Mouse (Mus musculus): Measurements from ENCODE around the gene Clip3. TPM values are rescaled to one million over a fixed set of nuclear protein-coding genes. Genes with fewer than 3 reads are reported as not detected.

The Clip3 gene
- polyA plus RNA-seq, 1 experiment from 2014 or later, result 41.9 TPM

DNA sequence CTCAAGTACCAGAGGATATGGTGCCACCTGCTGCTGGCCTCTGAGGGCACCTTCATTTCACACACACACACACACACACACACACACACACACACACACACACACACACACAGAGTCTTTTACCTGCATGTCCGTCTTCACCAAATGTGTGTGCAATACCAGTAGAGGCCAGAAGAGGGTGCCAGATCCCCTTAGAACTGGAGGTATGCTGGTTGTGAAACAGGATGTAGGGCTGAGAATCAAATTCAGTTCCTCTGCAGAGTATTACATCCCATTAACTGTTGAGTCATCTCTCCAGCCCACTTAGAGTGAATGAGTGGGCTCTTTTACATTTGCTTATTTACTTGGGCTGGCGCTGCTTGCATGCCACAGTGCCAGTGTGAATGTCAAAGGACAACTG lies 33.8 kb downstream of the Clip3 start:
- Histone ChIP-seq H3K9ac (no peak overlapping the region), H3K4me2 (no peak overlapping the region), H3K27me3 (ENCODE audit: insufficient read depth, low read length) (no peaks in the 10 kb centered on the region), H3K4me1 (ENCODE audit: insufficient read depth) (peaks cover 20% of the 10 kb centered on the region; the same call in 1 of the 2 replicates), H3K4me3 (ENCODE audit: low read depth, low read length) (no peak overlapping the region), H3K27ac (ENCODE audit: low read depth) (no peak overlapping the region), H3K36me3 (ENCODE audit: insufficient read depth) (no peaks in the 10 kb centered on the region), H3K9me3 (ENCODE audit: low read depth, low read length) (0 out of 2 replicates have a peak, but pooled peaks cover 3% of the 10 kb centered on the region)
- peak; percentile 74 for TF ChIP-seq CTCF (IDR thresholded peaks at IDR 0.05; ENCODE audit: low read depth)
- peak; percentile 59 for DNase-seq
- ATAC-seq (ENCODE audit: insufficient read depth), result no peak
- 50% methylated on average over 2 of the region's 2 CpGs for WGBS

DNA sequence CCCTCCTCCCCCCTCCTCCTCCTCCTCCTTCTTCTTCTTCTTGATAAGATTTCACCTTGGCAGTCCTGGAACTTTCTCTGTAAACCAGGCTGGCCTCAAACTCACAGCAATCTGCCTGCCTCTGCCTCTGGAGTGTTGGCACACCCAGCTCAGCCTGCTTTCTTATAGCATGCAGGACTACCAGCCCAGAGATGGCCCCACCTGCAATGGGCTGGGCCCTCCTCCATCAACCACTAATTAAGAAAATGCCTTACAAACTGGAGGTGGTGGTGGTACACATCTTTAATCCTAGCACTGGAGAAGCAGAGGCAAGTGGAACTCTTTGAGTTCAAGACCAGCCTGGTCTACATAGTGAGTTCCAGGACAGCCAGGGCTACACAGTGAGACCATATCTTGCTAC lies 34.9 kb downstream of the Clip3 start:
- Histone ChIP-seq H3K9me3 (ENCODE audit: low read depth, low read length) (0 out of 2 replicates have a peak, but pooled peaks cover 3% of the 10 kb centered on the region), H3K4me3 (ENCODE audit: low read depth, low read length) (no peak overlapping the region), H3K4me1 (ENCODE audit: insufficient read depth) (peaks cover 20% of the 10 kb centered on the region; the same call in 1 of the 2 replicates), H3K9ac (no peak overlapping the region), H3K27ac (ENCODE audit: low read depth) (no peak overlapping the region), H3K4me2 (no peak overlapping the region), H3K36me3 (ENCODE audit: insufficient read depth) (no peaks in the 10 kb centered on the region), H3K27me3 (ENCODE audit: insufficient read depth, low read length) (no peaks in the 10 kb centered on the region)
- DNase-seq, result no peak
- ATAC-seq (ENCODE audit: insufficient read depth), result no peak
- TF ChIP-seq CTCF (IDR thresholded peaks at IDR 0.05; ENCODE audit: low read depth), result no peak

DNA sequence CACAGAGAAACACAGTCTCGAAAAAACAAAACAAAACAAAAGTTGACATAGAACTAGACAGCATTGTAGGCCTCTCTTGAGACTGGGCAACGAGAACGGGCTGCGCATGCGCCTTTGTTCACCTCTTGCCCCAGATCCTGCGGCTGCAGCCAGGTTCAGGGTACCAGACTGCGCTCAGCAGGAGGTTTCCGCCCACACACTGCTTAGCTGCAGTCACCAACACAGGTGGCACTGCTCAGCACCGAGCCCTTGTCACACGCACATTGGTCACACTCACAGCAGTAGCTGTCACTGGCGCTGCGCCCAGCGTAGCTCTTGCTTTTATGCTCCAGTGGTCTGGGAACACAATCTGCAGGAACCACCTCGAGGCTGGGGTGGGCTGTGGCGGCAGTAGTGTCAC lies 35.6 kb downstream of the Clip3 start:
- no peaks in the 10 kb centered on the region for H3K36me3 ChIP-seq (ENCODE audit: insufficient read depth)
- H3K4me3 ChIP-seq (ENCODE audit: low read depth, low read length), result no peak overlapping the region
- 0 out of 2 replicates have a peak, but pooled peaks cover 3% of the 10 kb centered on the region for H3K9me3 ChIP-seq (ENCODE audit: low read depth, low read length)
- ATAC-seq (ENCODE audit: insufficient read depth), result peak; percentile 81
- DNase-seq, result peak; percentile 94
- 30% methylated on average over 15 of the region's 15 CpGs for WGBS
- H3K4me1 ChIP-seq (ENCODE audit: insufficient read depth), result peaks cover 20% of the 10 kb centered on the region
- H3K27ac ChIP-seq (ENCODE audit: low read depth), result peak overlapping the region; percentile 77
- peak overlapping the region; percentile 4; the same call in 1 of the 2 replicates for H3K4me2 ChIP-seq
- H3K27me3 ChIP-seq (ENCODE audit: insufficient read depth, low read length), result no peaks in the 10 kb centered on the region
- H3K9ac ChIP-seq, result no peak overlapping the region
- TF ChIP-seq CTCF (IDR thresholded peaks at IDR 0.05; ENCODE audit: low read depth), result 0 out of 2 replicates have a peak, but pooled peaks have one; percentile 2

DNA sequence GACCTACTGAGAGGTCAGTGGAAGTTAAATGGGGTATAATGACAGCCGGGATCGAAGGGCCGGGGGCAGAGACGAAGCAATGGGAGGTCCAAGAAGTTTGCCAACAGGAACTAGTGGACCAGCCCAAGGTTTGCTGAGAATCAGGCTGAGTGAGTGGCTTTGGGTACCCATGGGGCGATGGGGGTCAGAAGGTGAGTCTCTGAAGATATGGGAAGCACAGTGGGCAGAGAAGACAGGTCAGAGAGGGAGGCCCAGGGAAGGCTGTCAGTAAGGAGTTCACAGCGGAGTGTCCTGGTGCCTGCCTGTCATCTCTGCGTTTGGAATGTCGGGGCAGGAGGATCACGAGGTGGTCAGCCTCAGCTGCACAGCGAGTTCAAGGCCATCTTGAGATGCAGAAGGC lies 36.9 kb downstream of the Clip3 start:
- 48% methylated on average over 10 of the region's 10 CpGs for WGBS
- DNase-seq (no peak), ATAC-seq (ENCODE audit: insufficient read depth) (no peak)
- Histone ChIP-seq H3K4me1 (ENCODE audit: insufficient read depth) (peaks cover 23% of the 10 kb centered on the region), H3K36me3 (ENCODE audit: insufficient read depth) (no peaks in the 10 kb centered on the region), H3K4me3 (ENCODE audit: low read depth, low read length) (no peak overlapping the region), H3K9me3 (ENCODE audit: low read depth, low read length) (0 out of 2 replicates have a peak, but pooled peaks cover 3% of the 10 kb centered on the region), H3K9ac (no peak overlapping the region), H3K4me2 (no peak overlapping the region), H3K27ac (ENCODE audit: low read depth) (0 out of 2 replicates have a peak overlapping the region, but pooled peaks have one; percentile 18), H3K27me3 (ENCODE audit: insufficient read depth, low read length) (no peaks in the 10 kb centered on the region)
- TF ChIP-seq CTCF (IDR thresholded peaks at IDR 0.05; ENCODE audit: low read depth), result no peak

DNA sequence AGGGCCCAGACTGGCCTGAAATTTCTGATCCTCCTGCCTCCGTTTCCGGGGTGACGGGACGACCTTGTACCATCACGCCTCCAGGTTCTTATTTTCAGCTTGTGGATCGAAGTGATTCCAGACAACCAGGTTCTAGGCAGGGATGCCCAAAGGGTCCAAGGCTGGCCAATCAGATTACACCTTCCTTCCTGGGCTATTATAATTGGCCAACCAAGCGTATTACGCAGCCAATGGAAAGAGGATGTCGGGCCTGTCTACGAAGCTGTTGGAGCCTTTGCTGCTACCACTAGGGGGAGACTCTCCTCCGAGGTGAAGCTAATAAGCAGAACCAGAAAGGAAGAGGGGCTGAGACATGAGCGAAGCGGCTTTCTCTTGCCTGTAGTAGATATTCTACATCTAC lies 40.4 kb downstream of the Clip3 start:
- WGBS, result 10% methylated on average over 13 of the region's 13 CpGs
- Histone ChIP-seq H3K27me3 (ENCODE audit: insufficient read depth, low read length) (peaks cover 19% of the 10 kb centered on the region), H3K4me2 (peak overlapping the region; percentile 45), H3K36me3 (ENCODE audit: insufficient read depth) (no peaks in the 10 kb centered on the region), H3K4me3 (ENCODE audit: low read depth, low read length) (no peak overlapping the region), H3K9me3 (ENCODE audit: low read depth, low read length) (no peaks in the 10 kb centered on the region), H3K27ac (ENCODE audit: low read depth) (no peak overlapping the region), H3K4me1 (ENCODE audit: insufficient read depth) (peaks cover 27% of the 10 kb centered on the region), H3K9ac (no peak overlapping the region)
- DNase-seq (peak; percentile 93), ATAC-seq (ENCODE audit: insufficient read depth) (peak; percentile 47)
- peak; percentile 88 for TF ChIP-seq CTCF (IDR thresholded peaks at IDR 0.05; ENCODE audit: low read depth)

DNA sequence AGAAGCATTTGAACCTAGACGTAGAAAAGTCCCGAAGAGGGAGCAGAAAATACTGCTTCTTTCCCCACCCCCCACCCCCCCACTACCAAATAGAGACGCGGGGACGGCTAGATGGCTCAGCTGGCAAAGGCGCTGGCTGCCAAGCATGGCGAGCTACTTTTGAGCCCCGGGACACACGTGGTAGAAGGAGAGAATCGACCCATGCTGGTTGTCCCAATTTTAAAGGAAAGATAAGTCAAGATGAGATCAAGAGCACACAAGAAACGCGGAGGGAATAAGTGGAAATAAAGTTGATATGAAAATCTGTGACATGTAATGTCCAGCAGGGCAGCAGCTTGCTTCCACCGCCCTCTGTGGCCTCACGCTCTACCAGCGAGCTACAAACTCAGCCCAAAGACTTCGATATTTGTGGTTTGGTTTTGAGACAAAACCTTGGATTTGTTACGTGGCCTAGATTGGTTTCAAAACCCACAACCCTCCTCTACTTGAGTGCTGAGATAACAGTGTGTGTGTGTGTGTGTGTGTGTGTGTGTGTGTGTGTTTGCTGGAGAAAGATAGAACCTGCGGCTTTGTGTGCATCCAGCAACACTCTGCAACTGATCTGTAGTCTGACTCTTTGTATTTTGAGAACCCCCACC lies 41.2 kb downstream of the Clip3 start:
- DNase-seq, result peak; percentile 20
- Histone ChIP-seq H3K4me2 (peak overlapping the region; percentile 45), H3K27me3 (ENCODE audit: insufficient read depth, low read length) (peaks cover 19% of the 10 kb centered on the region), H3K27ac (ENCODE audit: low read depth) (peak overlapping the region; percentile 58; the same call in 1 of the 2 replicates), H3K9me3 (ENCODE audit: low read depth, low read length) (no peaks in the 10 kb centered on the region), H3K36me3 (ENCODE audit: insufficient read depth) (no peaks in the 10 kb centered on the region), H3K4me3 (ENCODE audit: low read depth, low read length) (no peak overlapping the region), H3K9ac (no peak overlapping the region), H3K4me1 (ENCODE audit: insufficient read depth) (peaks cover 21% of the 10 kb centered on the region)
- no peak for ATAC-seq (ENCODE audit: insufficient read depth)
- WGBS, result 53% methylated on average over 18 of the region's 18 CpGs
- no peak for TF ChIP-seq CTCF (IDR thresholded peaks at IDR 0.05; ENCODE audit: low read depth)

DNA sequence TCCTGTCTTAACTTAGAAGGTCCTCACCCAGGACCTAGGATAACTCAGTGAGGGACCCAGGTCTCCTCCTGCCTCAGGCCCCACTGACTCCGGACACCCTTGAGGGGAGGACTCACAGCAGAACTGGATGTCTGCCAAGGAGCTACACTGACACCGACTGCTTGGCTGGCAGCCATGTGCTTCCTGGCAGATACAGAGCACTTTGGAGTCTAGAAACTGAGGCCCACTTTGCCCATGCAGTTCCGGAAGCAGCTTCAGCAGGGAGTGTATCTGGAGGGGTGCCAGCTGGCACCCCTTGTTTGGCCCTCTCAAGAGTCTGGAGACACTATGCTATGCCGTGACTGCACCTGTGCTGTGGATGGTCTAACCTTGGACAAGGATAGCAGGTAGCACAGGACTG lies 41.9 kb downstream of the Clip3 start:
- no peak for TF ChIP-seq CTCF (IDR thresholded peaks at IDR 0.05; ENCODE audit: low read depth)
- ATAC-seq (ENCODE audit: insufficient read depth), result peak; percentile 73
- H3K4me2 ChIP-seq, result no peak overlapping the region
- H3K27me3 ChIP-seq (ENCODE audit: insufficient read depth, low read length), result peaks cover 19% of the 10 kb centered on the region
- H3K36me3 ChIP-seq (ENCODE audit: insufficient read depth), result no peaks in the 10 kb centered on the region
- 7% methylated on average over 4 of the region's 4 CpGs for WGBS
- peak; percentile 95 for DNase-seq
- peaks cover 14% of the 10 kb centered on the region for H3K4me1 ChIP-seq (ENCODE audit: insufficient read depth)
- H3K27ac ChIP-seq (ENCODE audit: low read depth), result no peak overlapping the region
- H3K9ac ChIP-seq, result no peak overlapping the region
- no peaks in the 10 kb centered on the region for H3K9me3 ChIP-seq (ENCODE audit: low read depth, low read length)
- H3K4me3 ChIP-seq (ENCODE audit: low read depth, low read length), result no peak overlapping the region
